Mouse (Mus musculus) midbrain, embryonic 16.5 days (tissue): ENCODE measurements around the gene Lrp5. TPM values are rescaled to one million over a fixed set of nuclear protein-coding genes. Genes with fewer than 3 reads are reported as not detected.

Experiments
- ATAC-seq: fragments of 200-750 bp; cut with Nextera tagmentation; 2 replicates; pipeline ENCODE4 v1.8.0; 2017; ENCODE audit warnings: moderate TSS enrichment
- H3K27ac ChIP-seq: fragments of 300-500 bp; sonication (generic); 2 replicates; pipeline ENCODE4 v1.5.1; 2014; ENCODE audit warnings: mild to moderate bottlenecking, low read length, mixed read lengths
- H3K27me3 ChIP-seq: fragments of 300-500 bp; sonication (generic); 2 replicates; pipeline ENCODE4 v1.6.1; 2014; ENCODE audit warnings: low read depth, low read length, mixed read lengths; ENCODE audit not compliant: control insufficient read depth, insufficient read depth
- H3K36me3 ChIP-seq: fragments of 300-500 bp; sonication (generic); 2 replicates; pipeline ENCODE4 v1.6.1; 2014; ENCODE audit warnings: mild to moderate bottlenecking, low read length, moderate library complexity, mixed read lengths; ENCODE audit not compliant: control insufficient read depth, insufficient read depth
- H3K4me1 ChIP-seq: fragments of 300-500 bp; sonication (generic); 2 replicates; pipeline ENCODE4 v1.6.1; 2014; ENCODE audit warnings: mild to moderate bottlenecking, low read length, mixed read lengths; ENCODE audit not compliant: control insufficient read depth, insufficient read depth
- H3K4me2 ChIP-seq: fragments of 300-500 bp; sonication (generic); 2 replicates; pipeline ENCODE4 v1.6.1; 2014; ENCODE audit warnings: mild to moderate bottlenecking, low read length, mixed read lengths
- H3K4me3 ChIP-seq: fragments of 300-500 bp; sonication (generic); 2 replicates; pipeline ENCODE4 v1.5.1; 2014; ENCODE audit warnings: low read depth, mild to moderate bottlenecking, low read length, moderate library complexity, mixed read lengths
- H3K9ac ChIP-seq: fragments of 300-500 bp; sonication (generic); 2 replicates; pipeline ENCODE4 v1.6.1; 2014; ENCODE audit warnings: low read depth, low read length, mixed read lengths
- H3K9me3 ChIP-seq: fragments of 300-500 bp; sonication (generic); replicated peaks from 2 replicates; pipeline ENCODE4 v1.6.1; 2014; ENCODE audit warnings: mild to moderate bottlenecking, low read length, mixed read lengths; ENCODE audit not compliant: control insufficient read depth, poor library complexity, severe bottlenecking
- WGBS: fragments of 180-500 bp; shearing (Covaris S2); extraction: QIAGEN DNeasy Blood & Tissue Kit; methylation state at CpG from one replicate; pipeline ENCODE4 v1.1.7; 2014; 5-methylcytosine and 5-hydroxymethylcytosine counted together
- polyA plus RNA-seq: library from polyadenylated mRNA; unstranded; fragments of >200 nt; fragmentation: Nextera tagmentation; extraction: Ambion mirVana; gene quantifications from 2 replicates; pipeline ENCODE4 v1.2.1, GENCODE M21; 2015

The Lrp5 gene
- polyA plus RNA-seq, 1 experiment from 2014 or later, result 0.89 TPM

DNA sequence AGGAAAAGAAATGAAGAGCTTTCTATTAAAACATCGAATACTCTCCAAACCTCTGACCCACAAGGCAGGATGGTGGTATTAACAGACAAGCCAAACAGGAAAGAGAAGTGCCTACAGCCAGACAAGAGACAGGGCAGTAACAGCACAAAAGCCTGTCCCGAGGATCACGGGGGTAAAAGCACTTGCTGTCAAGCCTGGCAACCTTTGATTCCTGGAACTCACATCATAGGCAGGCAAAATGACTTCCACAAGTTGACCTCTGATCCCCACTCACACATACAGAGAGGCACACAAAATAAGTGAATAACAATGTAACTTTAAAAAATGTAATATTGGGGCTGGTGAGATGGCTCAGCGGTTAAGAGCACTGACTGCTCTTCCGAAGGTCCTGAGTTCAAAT lies 146.9 kb downstream of the Lrp5 start:
- Histone ChIP-seq H3K9ac (no peak overlapping the region), H3K36me3 (no peaks in the 10 kb centered on the region), H3K9me3 (no peaks in the 10 kb centered on the region), H3K27ac (no peak overlapping the region), H3K4me2 (no peak overlapping the region), H3K4me3 (no peak overlapping the region), H3K4me1 (0 out of 2 replicates have a peak, but pooled peaks cover 2% of the 10 kb centered on the region), H3K27me3 (no peaks in the 10 kb centered on the region)
- 90% methylated on average over 5 of the region's 5 CpGs for WGBS
- no peak for ATAC-seq

DNA sequence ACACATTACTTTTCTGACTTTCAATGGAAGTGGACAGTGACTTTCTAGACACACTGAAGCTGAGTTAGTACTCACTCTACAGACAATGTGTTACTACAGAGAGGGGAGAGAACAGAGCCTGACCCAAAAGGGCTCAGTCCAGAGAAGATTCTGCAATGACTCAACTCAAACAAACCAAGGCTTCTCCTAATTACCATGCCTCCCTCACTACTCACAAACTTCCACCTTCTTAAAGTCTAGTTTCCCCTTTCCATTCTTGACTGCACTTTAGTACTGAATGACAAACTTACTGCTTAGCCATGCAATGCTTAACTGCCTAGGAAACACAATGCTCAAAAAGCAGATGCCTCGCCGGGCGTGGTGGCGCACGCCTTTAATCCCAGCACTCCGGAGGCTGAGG lies 148.7 kb downstream of the Lrp5 start:
- Histone ChIP-seq H3K4me2 (no peak overlapping the region), H3K36me3 (no peaks in the 10 kb centered on the region), H3K27me3 (no peaks in the 10 kb centered on the region), H3K9ac (no peak overlapping the region), H3K4me3 (no peak overlapping the region), H3K9me3 (no peaks in the 10 kb centered on the region), H3K4me1 (no peaks in the 10 kb centered on the region), H3K27ac (no peak overlapping the region)
- 95% methylated on average over 6 of the region's 6 CpGs for WGBS
- no peak for ATAC-seq

DNA sequence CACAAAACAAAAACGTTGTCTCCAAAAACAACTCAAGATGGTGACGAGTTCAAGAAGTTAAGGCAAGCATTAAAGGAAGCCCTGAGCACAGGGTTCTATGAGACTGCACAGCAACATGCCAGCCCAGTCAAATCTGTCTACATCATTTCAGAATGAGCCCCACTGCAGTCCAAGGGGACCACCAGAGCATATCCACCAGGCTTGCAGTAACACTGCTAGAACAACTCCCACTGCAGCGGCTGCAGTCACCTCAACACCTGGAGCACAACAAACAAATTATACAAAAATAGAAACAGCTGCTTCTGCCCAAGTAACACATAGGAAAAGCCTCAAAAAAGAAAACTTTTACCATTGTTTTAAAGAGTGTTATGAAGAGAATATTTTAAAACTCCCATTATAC lies 151.4 kb downstream of the Lrp5 start:
- Histone ChIP-seq H3K4me2 (no peak overlapping the region), H3K4me1 (no peaks in the 10 kb centered on the region), H3K9me3 (no peaks in the 10 kb centered on the region), H3K9ac (no peak overlapping the region), H3K36me3 (no peaks in the 10 kb centered on the region), H3K27ac (no peak overlapping the region), H3K27me3 (no peaks in the 10 kb centered on the region), H3K4me3 (no peak overlapping the region)
- no peak for ATAC-seq
- WGBS, result 86% methylated on average over 3 of the region's 3 CpGs

Other genes starting within 250 kb of the Lrp5 start
- 56.9 and 60.2 TPM in 2 replicates for gene Ppp6r3, start 110.8 kb downstream of the Lrp5 start, polyA plus RNA-seq
- 33.3 and 33.4 TPM in 2 replicates for gene 1810055G02Rik, start 21.7 kb upstream of the Lrp5 start, polyA plus RNA-seq
- gene Kmt5b, start 80.9 kb upstream of the Lrp5 start, polyA plus RNA-seq, result 50.3 and 59.6 TPM in 2 replicates
- 56.1 and 61.8 TPM in 2 replicates for gene Chka, start 165.2 kb upstream of the Lrp5 start, polyA plus RNA-seq
- gene Tcirg1, start 220.6 kb upstream of the Lrp5 start, polyA plus RNA-seq, result 12.5 and 12.6 TPM in 2 replicates
- gene Ndufs8, start 226.2 kb upstream of the Lrp5 start, polyA plus RNA-seq, result 229 and 245 TPM in 2 replicates
- gene Aldh3b1, start 243.2 kb upstream of the Lrp5 start, polyA plus RNA-seq, result 1.8 and 2.0 TPM in 2 replicates
- 9.7 and 9.9 TPM in 2 replicates for gene Unc93b1, start 248.6 kb upstream of the Lrp5 start, polyA plus RNA-seq